16 mouse cellular contexts compared by ENCODE assay signal in genomic region chr3:105663043-105663442, GRCm38 (mm10). TPM values are rescaled to one million over a fixed set of nuclear protein-coding genes. Genes with fewer than 3 reads are reported as not detected.
DNase-seq lines count a peak whose midpoint lies in the region; ATAC-seq and TF ChIP-seq lines count a peak whose summit lies in the region.
"Had no signal": no experiment of that assay in that cellular context is flagged by ENCODE, and none has a peak within 500 bp of the region (broad histone marks: within the 10 kb centered on the region; RNA-seq: fewer than 3 reads in every experiment).

No protein-coding gene starts in this region.

- no peaks in the 10 kb centered on the region for H3K27me3 ChIP-seq in forebrain, postnatal 0 days (ENCODE audit: insufficient read depth, low read length)
- H3K27me3 ChIP-seq in forebrain, embryonic 11.5 days (ENCODE audit: control insufficient read depth, insufficient read depth, low read length), result no peaks in the 10 kb centered on the region
- no peaks in the 10 kb centered on the region for H3K27me3 ChIP-seq in stomach, postnatal 0 days (ENCODE audit: control insufficient read depth, insufficient read depth, low read length)
- H3K27me3 ChIP-seq: embryonic facial prominence, embryonic 15.5 days; forebrain, embryonic 12.5 days; lung, embryonic 15.5 days had no signal

- TF ChIP-seq CTCF in forebrain, postnatal 0 days (IDR thresholded peaks at IDR 0.05; ENCODE audit: low read depth), result peak; percentile 15; the same call in 1 of the 2 replicates
- peak; percentile 27 for TF ChIP-seq CTCF in layer of hippocampus, adult 2 months (conservative IDR thresholded peaks at IDR 0.05)
- peak; percentile 57 for TF ChIP-seq CTCF in stomach, postnatal 0 days (IDR thresholded peaks at IDR 0.05; ENCODE audit: low read depth)

- no peak overlapping the region for H3K27ac ChIP-seq in forebrain, postnatal 0 days (ENCODE audit: low read depth, low read length)
- H3K27ac ChIP-seq in forebrain, embryonic 11.5 days (ENCODE audit: low read depth, low read length), result no peak overlapping the region
- H3K27ac ChIP-seq in layer of hippocampus, adult 2 months, result no peak overlapping the region
- H3K27ac ChIP-seq in stomach, postnatal 0 days (replicated peaks), result no peak overlapping the region
- H3K27ac ChIP-seq: embryonic facial prominence, embryonic 15.5 days; forebrain, embryonic 12.5 days; lung, embryonic 15.5 days had no signal

- H3K4me2 ChIP-seq in forebrain, postnatal 0 days (ENCODE audit: low read depth), result no peak overlapping the region
- no peak overlapping the region for H3K4me2 ChIP-seq in forebrain, embryonic 11.5 days (ENCODE audit: low read depth, low read length, severe bottlenecking)
- H3K4me2 ChIP-seq in stomach, postnatal 0 days (replicated peaks; ENCODE audit: low read depth), result no peak overlapping the region
- H3K4me2 ChIP-seq: embryonic facial prominence, embryonic 15.5 days; forebrain, embryonic 12.5 days; lung, embryonic 15.5 days had no signal

- 0 out of 2 replicates have a peak, but pooled peaks cover 5% of the 10 kb centered on the region for H3K36me3 ChIP-seq in forebrain, postnatal 0 days (ENCODE audit: insufficient read depth)
- no peaks in the 10 kb centered on the region for H3K36me3 ChIP-seq in forebrain, embryonic 11.5 days (ENCODE audit: control insufficient read depth, insufficient read depth, low read length)
- no peaks in the 10 kb centered on the region for H3K36me3 ChIP-seq in stomach, postnatal 0 days (ENCODE audit: control insufficient read depth, insufficient read depth, low read length)
- H3K36me3 ChIP-seq: embryonic facial prominence, embryonic 15.5 days; forebrain, embryonic 12.5 days; G1E; lung, embryonic 15.5 days had no signal

- H3K4me1 ChIP-seq in forebrain, postnatal 0 days (ENCODE audit: insufficient read depth), result no peaks in the 10 kb centered on the region
- H3K4me1 ChIP-seq in forebrain, embryonic 11.5 days (replicated peaks; ENCODE audit: control insufficient read depth, insufficient read depth, low read length), result no peaks in the 10 kb centered on the region
- no peaks in the 10 kb centered on the region for H3K4me1 ChIP-seq in stomach, postnatal 0 days (replicated peaks; ENCODE audit: control insufficient read depth, insufficient read depth)
- H3K4me1 ChIP-seq: embryonic facial prominence, embryonic 15.5 days; forebrain, embryonic 12.5 days; lung, embryonic 15.5 days had no signal

- no peak for TF ChIP-seq EP300 in stomach, postnatal 0 days (optimal IDR thresholded peaks at IDR 0.05)

- no peak overlapping the region for H3K4me3 ChIP-seq in forebrain, postnatal 0 days (ENCODE audit: low read depth, low read length)
- no peak overlapping the region for H3K4me3 ChIP-seq in forebrain, embryonic 11.5 days (ENCODE audit: low read depth, low read length)
- no peak overlapping the region for H3K4me3 ChIP-seq in layer of hippocampus, adult 2 months
- H3K4me3 ChIP-seq in stomach, postnatal 0 days (ENCODE audit: low read depth, low read length), result no peak overlapping the region
- H3K4me3 ChIP-seq: embryonic facial prominence, embryonic 15.5 days; forebrain, embryonic 12.5 days; lung, embryonic 15.5 days; myocyte had no signal

- WGBS in forebrain, postnatal 0 days, result 78% methylated on average over 8 of the region's 8 CpGs
- WGBS in forebrain, embryonic 11.5 days, result 81% methylated on average over 8 of the region's 8 CpGs
- WGBS in stomach, postnatal 0 days, result 34% methylated on average over 8 of the region's 8 CpGs

- H3K9me3 ChIP-seq in forebrain, postnatal 0 days (ENCODE audit: low read length), result no peaks in the 10 kb centered on the region
- H3K9me3 ChIP-seq in forebrain, embryonic 11.5 days (ENCODE audit: control insufficient read depth, low read length), result no peaks in the 10 kb centered on the region
- no peaks in the 10 kb centered on the region for H3K9me3 ChIP-seq in stomach, postnatal 0 days (ENCODE audit: control insufficient read depth, low read length)
- H3K9me3 ChIP-seq: embryonic facial prominence, embryonic 15.5 days; forebrain, embryonic 12.5 days; G1E; lung, embryonic 15.5 days had no signal

- peak; percentile 4 for DNase-seq in forebrain, postnatal 0 days
- no peak for DNase-seq in forebrain, embryonic 11.5 days (ENCODE audit: low spot score)
- no peak for DNase-seq in layer of hippocampus, adult 2 months (ENCODE audit: low spot score in 2 of 2)
- no peak for DNase-seq in layer of hippocampus, adult 11-12 months (ENCODE audit: low spot score)
- peak; percentile 19 for DNase-seq in urinary bladder, postnatal 14 days (ENCODE audit: low spot score)
- no peak for DNase-seq in urinary bladder, postnatal 4 days (ENCODE audit: low spot score in 2 of 2)
- no peak for DNase-seq in stomach, postnatal 0 days (ENCODE audit: low spot score)
- DNase-seq: embryo, embryonic 11 days; liver had no signal

- H3K9ac ChIP-seq in forebrain, postnatal 0 days, result no peak overlapping the region
- no peak overlapping the region for H3K9ac ChIP-seq in forebrain, embryonic 11.5 days (ENCODE audit: low read length)
- no peak overlapping the region for H3K9ac ChIP-seq in stomach, postnatal 0 days (ENCODE audit: low read length)
- H3K9ac ChIP-seq: embryonic facial prominence, embryonic 15.5 days; forebrain, embryonic 12.5 days; lung, embryonic 15.5 days had no signal

- ATAC-seq in forebrain, postnatal 0 days, result no peak
- ATAC-seq in forebrain, embryonic 11.5 days (replicated peaks; ENCODE audit: low FRiP score), result no peak
- ATAC-seq in stomach, postnatal 0 days (ENCODE audit: low FRiP score, low TSS enrichment), result no peak; the same call in 1 of the 2 replicates
- no peak for ATAC-seq in megakaryocyte-erythroid progenitor cell, adult 5-6 weeks (replicated peaks; ENCODE audit: low FRiP score, low TSS enrichment, poor library complexity, severe bottlenecking)
- ATAC-seq: CD4-positive, CD25-positive, alpha-beta regulatory T cell, adult 4 months had no signal

RNA-seq across cellular contexts. Expression of gene Ddx20, which starts 24.3 kb away (rescaled TPM):
- total RNA-seq in forebrain, postnatal 0 days (2014; rRNA removed), result 19.5 and 24.2 TPM in 2 replicates
- polyA plus RNA-seq in forebrain, postnatal 0 days (2015; fragmentation: Nextera tagmentation; extraction: Ambion mirVana), result 16.8 and 18.1 TPM in 2 replicates
- 47.6 and 52.9 TPM in 2 replicates for polyA plus RNA-seq in forebrain, embryonic 11.5 days (2014; fragmentation: Nextera tagmentation; extraction: Ambion mirVana)
- 10 to 100 TPM; 12.5 to 12.9 TPM for total RNA-seq in layer of hippocampus, adult 2 months (2021)
- 14.7 and 16.0 TPM in 2 replicates for polyA plus RNA-seq in stomach, postnatal 0 days (2015; fragmentation: Nextera tagmentation; extraction: Ambion mirVana)
- total RNA-seq in megakaryocyte-erythroid progenitor cell, adult 5-6 weeks (2014; fragmentation: Nextera tagmentation), result 23.4 and 30.2 TPM in 2 replicates
- 52.0 and 54.2 TPM in 2 replicates for total RNA-seq in megakaryocyte-erythroid progenitor cell, adult 5-6 weeks (2017)

RNA-seq across cellular contexts. Expression of gene Inka2, which starts 41.4 kb away (rescaled TPM):
- total RNA-seq in forebrain, postnatal 0 days (2014; rRNA removed), result 6.9 and 7.2 TPM in 2 replicates
- polyA plus RNA-seq in forebrain, postnatal 0 days (2015; fragmentation: Nextera tagmentation; extraction: Ambion mirVana), result 1.1 and 4.2 TPM in 2 replicates
- 1.8 and 2.9 TPM in 2 replicates for polyA plus RNA-seq in forebrain, embryonic 11.5 days (2014; fragmentation: Nextera tagmentation; extraction: Ambion mirVana)
- total RNA-seq in layer of hippocampus, adult 2 months (2021), result 10 to 100 TPM; 74.1 to 74.9 TPM
- 2.8 and 2.9 TPM in 2 replicates for polyA plus RNA-seq in stomach, postnatal 0 days (2015; fragmentation: Nextera tagmentation; extraction: Ambion mirVana)
- total RNA-seq in megakaryocyte-erythroid progenitor cell, adult 5-6 weeks (2014; fragmentation: Nextera tagmentation), result 0.59 and 0.74 TPM in 2 replicates
- 0.15 and 0.38 TPM in 2 replicates for total RNA-seq in megakaryocyte-erythroid progenitor cell, adult 5-6 weeks (2017)

Comparison
In these comparisons a context has a peak if more than half of its experiments do, and no peak if none do; other contexts are left out.
1. DNase-seq: peak in forebrain, postnatal 0 days (single experiment) and urinary bladder, postnatal 14 days (single experiment); none in forebrain, embryonic 11.5 days (single experiment), layer of hippocampus, adult 2 months (0 of 2), layer of hippocampus, adult 11-12 months (single experiment), urinary bladder, postnatal 4 days (0 of 2) and stomach, postnatal 0 days (single experiment).
2. Peak in every context shown above with its lines, with median percentiles within 50 percentile points of each other: CTCF ChIP-seq.